Mouse (Mus musculus): Measurements from ENCODE around the gene Ddx60.

DNA sequence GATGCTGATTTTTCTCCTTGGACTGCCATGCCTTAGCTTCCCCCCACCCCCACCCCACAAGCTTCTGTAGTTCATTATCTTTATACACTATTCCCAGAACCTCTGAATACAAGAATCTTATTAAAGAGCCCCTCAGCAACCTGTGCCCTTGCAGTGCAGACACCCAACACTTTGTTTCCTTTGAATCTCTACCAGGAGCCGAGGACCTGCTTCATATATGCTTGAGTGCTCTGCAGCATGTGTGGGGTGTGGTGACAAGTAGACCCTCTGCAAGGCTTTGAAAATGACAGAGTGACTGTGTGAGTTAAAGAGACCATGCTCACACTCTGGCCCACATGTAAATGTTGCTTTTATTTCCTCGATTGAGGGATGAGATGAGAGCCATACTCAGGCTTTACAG lies 9.7 kb downstream of the Ddx60 start:
- TF ChIP-seq POLR2A (IDR thresholded peaks at IDR 0.05; ENCODE audit: extremely low read depth, insufficient read depth, low read length) = no peak
- TF ChIP-seq CTCF (IDR thresholded peaks at IDR 0.05; ENCODE audit: extremely low read depth, insufficient read depth, low read length) = no peak
